Mouse (Mus musculus): ENCODE results near the gene Tet1. TPM values are rescaled to one million over a fixed set of nuclear protein-coding genes. Genes with fewer than 3 reads are reported as not detected.

The Tet1 gene
- polyA plus RNA-seq, 1 experiment from 2014 or later, result 1.5 TPM

GRCm38 (mm10) chr10:62865167-62866034, 43.4 kb downstream of the Tet1 start:
- DNase-seq, result peak; percentile 25

GRCm38 (mm10) chr10:62863563-62863962, 45.2 kb downstream of the Tet1 start:
- 22% methylated on average over 3 of the region's 3 CpGs for WGBS (ENCODE audit: insufficient replicate concordance)
- Histone ChIP-seq H3K9me3 (replicated peaks) (no peaks in the 10 kb centered on the region), H3K36me3 (no peaks in the 10 kb centered on the region), H3K4me3 (replicated peaks) (no peak overlapping the region), H3K4me2 (no peak overlapping the region), H3K27me3 (peaks cover 4% of the 10 kb centered on the region), H3K27ac (no peak overlapping the region), H3K9ac (no peak overlapping the region), H3K4me1 (replicated peaks) (peaks cover 11% of the 10 kb centered on the region)
- ATAC-seq (ENCODE audit: low read depth), result no peak
- DNase-seq, result no peak

More at GRCm38 (mm10) chr10:62865167-62866034, 43.4 kb downstream of the Tet1 start:
- Histone ChIP-seq H3K4me3 (replicated peaks) (peak overlapping the region; percentile 49), H3K9me3 (replicated peaks) (no peaks in the 10 kb centered on the region), H3K27ac (no peak overlapping the region), H3K36me3 (no peaks in the 10 kb centered on the region), H3K27me3 (peaks cover 4% of the 10 kb centered on the region), H3K4me1 (replicated peaks) (peaks cover 11% of the 10 kb centered on the region), H3K4me2 (peak overlapping the region; percentile 73), H3K9ac (peak overlapping the region; percentile 53)
- whole genome bisulfite sequencing (ENCODE audit: insufficient replicate concordance), result 2% methylated on average over 28 of the region's 28 CpGs
- peak; percentile 78 for ATAC-seq (ENCODE audit: low read depth)

- ATAC-seq (ENCODE audit: low read depth), result no peak
- Histone ChIP-seq H3K4me1 (replicated peaks) (peaks cover 11% of the 10 kb centered on the region), H3K9ac (no peak overlapping the region), H3K27ac (no peak overlapping the region), H3K27me3 (peaks cover 4% of the 10 kb centered on the region), H3K4me3 (replicated peaks) (no peak overlapping the region), H3K36me3 (no peaks in the 10 kb centered on the region), H3K4me2 (no peak overlapping the region), H3K9me3 (replicated peaks) (no peaks in the 10 kb centered on the region)
- no peak for DNase-seq
- 85% methylated on average over 1 of the region's 1 CpGs for WGBS (ENCODE audit: insufficient replicate concordance)
Observed at GRCm38 (mm10) chr10:62862435-62862834, 46.4 kb downstream of the Tet1 start.

- Histone ChIP-seq H3K4me2 (no peak overlapping the region), H3K4me3 (replicated peaks) (no peak overlapping the region), H3K27ac (no peak overlapping the region), H3K9ac (no peak overlapping the region), H3K36me3 (no peaks in the 10 kb centered on the region), H3K4me1 (replicated peaks) (peaks cover 8% of the 10 kb centered on the region), H3K9me3 (replicated peaks) (no peaks in the 10 kb centered on the region), H3K27me3 (no peaks in the 10 kb centered on the region)
- WGBS (ENCODE audit: insufficient replicate concordance), result 73% methylated on average over 5 of the region's 5 CpGs
- DNase-seq (no peak), ATAC-seq (ENCODE audit: low read depth) (no peak)
Observed at GRCm38 (mm10) chr10:62858967-62859366, 49.8 kb downstream of the Tet1 start.

- no peak for DNase-seq
- H3K27me3 ChIP-seq, result no peaks in the 10 kb centered on the region
Observed at GRCm38 (mm10) chr10:62856690-62857290, 52.0 kb downstream of the Tet1 start.

GRCm38 (mm10) chr10:62854992-62855391, 53.8 kb downstream of the Tet1 start:
- no peaks in the 10 kb centered on the region for H3K9me3 ChIP-seq (replicated peaks)
- H3K9ac ChIP-seq, result no peak overlapping the region
- no peak overlapping the region for H3K4me2 ChIP-seq
- 27% methylated on average over 2 of the region's 2 CpGs for WGBS (ENCODE audit: insufficient replicate concordance)
- DNase-seq, result no peak
- H3K36me3 ChIP-seq, result no peaks in the 10 kb centered on the region
- H3K4me3 ChIP-seq (replicated peaks), result no peak overlapping the region
- H3K27ac ChIP-seq, result no peak overlapping the region
- no peaks in the 10 kb centered on the region for H3K27me3 ChIP-seq
- no peak for ATAC-seq (ENCODE audit: low read depth)
- peaks cover 8% of the 10 kb centered on the region for H3K4me1 ChIP-seq (replicated peaks)

More at GRCm38 (mm10) chr10:62856690-62857290, 52.0 kb downstream of the Tet1 start:
- H3K36me3 ChIP-seq, result no peaks in the 10 kb centered on the region
- peaks cover 8% of the 10 kb centered on the region for H3K4me1 ChIP-seq (replicated peaks)
- H3K4me2 ChIP-seq, result no peak overlapping the region
- H3K4me3 ChIP-seq (replicated peaks), result no peak overlapping the region
- no peak overlapping the region for H3K27ac ChIP-seq
- H3K9me3 ChIP-seq (replicated peaks), result no peaks in the 10 kb centered on the region
- H3K9ac ChIP-seq, result no peak overlapping the region
- WGBS (ENCODE audit: insufficient replicate concordance), result 71% methylated on average over 10 of the region's 10 CpGs
- ATAC-seq (ENCODE audit: low read depth), result no peak

- Histone ChIP-seq H3K4me1 (replicated peaks) (peaks cover 8% of the 10 kb centered on the region), H3K36me3 (no peaks in the 10 kb centered on the region), H3K9ac (no peak overlapping the region), H3K4me2 (no peak overlapping the region), H3K9me3 (replicated peaks) (no peaks in the 10 kb centered on the region), H3K27me3 (no peaks in the 10 kb centered on the region), H3K4me3 (replicated peaks) (no peak overlapping the region), H3K27ac (no peak overlapping the region)
- no peak for ATAC-seq (ENCODE audit: low read depth)
- 45% methylated on average over 4 of the region's 4 CpGs for WGBS (ENCODE audit: insufficient replicate concordance)
- DNase-seq, result no peak
Observed at GRCm38 (mm10) chr10:62854581-62854980, 54.2 kb downstream of the Tet1 start.

- no peak for DNase-seq
- Histone ChIP-seq H3K4me1 (replicated peaks) (peaks cover 8% of the 10 kb centered on the region), H3K27me3 (no peaks in the 10 kb centered on the region), H3K4me3 (replicated peaks) (no peak overlapping the region), H3K27ac (no peak overlapping the region), H3K4me2 (no peak overlapping the region), H3K36me3 (no peaks in the 10 kb centered on the region), H3K9me3 (replicated peaks) (no peaks in the 10 kb centered on the region), H3K9ac (no peak overlapping the region)
- WGBS (ENCODE audit: insufficient replicate concordance), result 58% methylated on average over 7 of the region's 7 CpGs
- ATAC-seq (ENCODE audit: low read depth), result no peak
Observed at GRCm38 (mm10) chr10:62851578-62851977, 57.2 kb downstream of the Tet1 start.

- Histone ChIP-seq H3K9ac (no peak overlapping the region), H3K27me3 (no peaks in the 10 kb centered on the region), H3K36me3 (no peaks in the 10 kb centered on the region), H3K4me3 (replicated peaks) (no peak overlapping the region), H3K9me3 (replicated peaks) (no peaks in the 10 kb centered on the region), H3K4me1 (replicated peaks) (peaks cover 8% of the 10 kb centered on the region), H3K4me2 (no peak overlapping the region), H3K27ac (no peak overlapping the region)
- WGBS (ENCODE audit: insufficient replicate concordance), result 52% methylated on average over 4 of the region's 4 CpGs
- DNase-seq (no peak), ATAC-seq (ENCODE audit: low read depth) (no peak)
Observed at GRCm38 (mm10) chr10:62851025-62851424, 57.8 kb downstream of the Tet1 start.

- Histone ChIP-seq H3K9ac (no peak overlapping the region), H3K4me1 (replicated peaks) (no peaks in the 10 kb centered on the region; the same call in 1 of the 2 replicates), H3K4me2 (no peak overlapping the region), H3K27ac (no peak overlapping the region), H3K9me3 (replicated peaks) (no peaks in the 10 kb centered on the region), H3K36me3 (no peaks in the 10 kb centered on the region), H3K27me3 (no peaks in the 10 kb centered on the region), H3K4me3 (replicated peaks) (no peak overlapping the region)
- ATAC-seq (ENCODE audit: low read depth) (no peak), DNase-seq (no peak)
- 72% methylated on average over 2 of the region's 2 CpGs for WGBS (ENCODE audit: insufficient replicate concordance)
Observed at GRCm38 (mm10) chr10:62848783-62849182, 60.0 kb downstream of the Tet1 start.

- no peaks in the 10 kb centered on the region for H3K27me3 ChIP-seq
- H3K4me3 ChIP-seq (replicated peaks), result no peak overlapping the region
- no peaks in the 10 kb centered on the region for H3K36me3 ChIP-seq
- 67% methylated on average over 12 of the region's 12 CpGs for WGBS (ENCODE audit: insufficient replicate concordance)
- DNase-seq (no peak), ATAC-seq (ENCODE audit: low read depth) (no peak)
- no peak overlapping the region for H3K9ac ChIP-seq
- no peaks in the 10 kb centered on the region for H3K9me3 ChIP-seq (replicated peaks)
- no peak overlapping the region for H3K4me2 ChIP-seq
- H3K4me1 ChIP-seq (replicated peaks), result no peaks in the 10 kb centered on the region; the same call in 1 of the 2 replicates
- H3K27ac ChIP-seq, result no peak overlapping the region
Observed at GRCm38 (mm10) chr10:62847069-62847626, 61.6 kb downstream of the Tet1 start.

All from liver, embryonic 13.5 days (tissue).